Mouse (Mus musculus) limb, embryonic 15.5 days (tissue): ENCODE measurements around the gene Pgs1. TPM values are rescaled to one million over a fixed set of nuclear protein-coding genes. Genes with fewer than 3 reads are reported as not detected.

Experiments used
- ATAC-seq: fragments of 200-750 bp; cut with Nextera tagmentation; 2 replicates; pipeline ENCODE4 v1.8.0; 2017; ENCODE audit warnings: low read depth, moderate TSS enrichment; ENCODE audit not compliant: insufficient number of reproducible peaks, low FRiP score, low TSS enrichment
- H3K27ac ChIP-seq: fragments of 300-500 bp; sonication (generic); 2 replicates; pipeline ENCODE4 v1.5.1; 2015; ENCODE audit warnings: moderate library complexity, mild to moderate bottlenecking, inconsistent platforms
- H3K27me3 ChIP-seq: fragments of 300-500 bp; sonication (generic); 2 replicates; pipeline ENCODE4 v1.6.1; 2015; ENCODE audit warnings: inconsistent platforms
- H3K36me3 ChIP-seq: fragments of 300-500 bp; sonication (generic); 2 replicates; pipeline ENCODE4 v1.6.1; 2015; ENCODE audit warnings: inconsistent platforms
- H3K4me1 ChIP-seq: fragments of 300-500 bp; sonication (generic); 2 replicates; pipeline ENCODE4 v1.6.1; 2015; ENCODE audit warnings: inconsistent platforms
- H3K4me2 ChIP-seq: fragments of 300-500 bp; sonication (generic); 2 replicates; pipeline ENCODE4 v1.6.1; 2015; ENCODE audit warnings: mild to moderate bottlenecking, inconsistent platforms
- H3K4me3 ChIP-seq: fragments of 300-500 bp; sonication (generic); 2 replicates; pipeline ENCODE4 v1.5.1; 2015; ENCODE audit warnings: mild to moderate bottlenecking, inconsistent platforms
- H3K9ac ChIP-seq: fragments of 300-500 bp; sonication (generic); 2 replicates; pipeline ENCODE4 v1.6.1; 2015; ENCODE audit warnings: inconsistent platforms
- H3K9me3 ChIP-seq: fragments of 300-500 bp; sonication (generic); 2 replicates; pipeline ENCODE4 v1.6.1; 2016; ENCODE audit warnings: inconsistent platforms
- WGBS: fragments of 180-500 bp; shearing (Covaris S2); methylation state at CpG from one replicate; pipeline ENCODE4 v1.1.7; 2015; 5-methylcytosine and 5-hydroxymethylcytosine counted together
- polyA plus RNA-seq: library from polyadenylated mRNA; unstranded; fragments of >200 nt; fragmentation: Nextera tagmentation; extraction: Ambion mirVana; gene quantifications from 2 replicates; pipeline ENCODE4 v1.2.1, GENCODE M21; 2015

Gene Pgs1
- polyA plus RNA-seq, 1 experiment from 2014 or later = 37.8 TPM

GRCm38 (mm10) chr11:117971646-117972242, 14.3 kb upstream of the Pgs1 start:
- Histone ChIP-seq H3K36me3 (peaks cover 6% of the 10 kb centered on the region; the same call in 1 of the 2 replicates), H3K9me3 (no peaks in the 10 kb centered on the region), H3K4me2 (no peak overlapping the region), H3K9ac (no peak overlapping the region), H3K4me3 (no peak overlapping the region), H3K27me3 (peaks cover 4% of the 10 kb centered on the region; the same call in 1 of the 2 replicates), H3K4me1 (peaks cover 51% of the 10 kb centered on the region), H3K27ac (no peak overlapping the region)
- WGBS = 55% methylated on average over 2 of the region's 2 CpGs
- no peak for ATAC-seq

DNA sequence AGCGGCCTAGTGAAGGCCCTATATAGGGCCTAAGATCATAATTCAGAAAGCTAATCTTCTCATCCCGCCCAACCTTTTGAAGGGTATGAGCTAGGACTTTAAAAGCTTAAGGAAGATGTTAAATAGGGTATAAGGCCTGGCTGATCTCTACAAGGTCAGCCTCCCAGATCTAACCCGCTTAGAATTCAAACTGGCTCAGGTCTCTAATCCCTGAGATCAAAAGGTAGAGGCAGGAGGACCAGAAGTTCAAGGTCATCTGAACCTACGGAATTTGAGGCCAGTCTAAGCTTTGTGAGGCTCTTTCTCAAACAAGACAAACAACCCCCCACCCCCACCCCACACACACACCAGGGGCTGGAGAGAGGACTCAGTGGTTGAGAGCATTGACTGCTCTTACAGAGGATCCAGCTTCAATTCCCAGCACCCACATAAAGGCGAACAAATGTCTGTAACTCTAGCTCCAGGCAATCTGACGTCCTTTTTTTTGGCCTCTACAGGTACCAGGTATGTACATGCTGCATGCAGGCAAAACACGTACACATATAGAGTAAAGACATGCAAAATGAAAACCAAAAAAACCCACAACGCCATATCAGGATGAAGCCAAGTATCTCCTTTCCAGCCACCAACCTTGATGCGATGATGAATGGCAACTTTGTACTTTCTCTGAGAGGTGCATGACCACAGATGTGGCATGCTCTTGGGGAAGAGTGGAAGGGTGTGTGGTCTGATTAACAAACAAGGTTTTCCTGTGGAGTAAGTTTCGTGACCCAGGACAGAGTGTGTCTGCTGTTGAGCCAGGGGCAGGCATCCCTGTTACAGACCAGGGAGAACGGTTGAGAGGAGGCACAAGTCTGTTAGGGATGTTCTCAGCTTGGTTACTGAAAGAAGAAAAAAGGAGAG, 13.2 kb upstream of the Pgs1 start:
- Histone ChIP-seq H3K4me3 (no peak overlapping the region), H3K4me2 (no peak overlapping the region), H3K27me3 (peaks cover 4% of the 10 kb centered on the region; the same call in 1 of the 2 replicates), H3K27ac (no peak overlapping the region), H3K36me3 (no peaks in the 10 kb centered on the region), H3K9ac (no peak overlapping the region), H3K4me1 (peaks cover 40% of the 10 kb centered on the region), H3K9me3 (no peaks in the 10 kb centered on the region)
- WGBS = 69% methylated on average over 11 of the region's 11 CpGs
- no peak for ATAC-seq

DNA sequence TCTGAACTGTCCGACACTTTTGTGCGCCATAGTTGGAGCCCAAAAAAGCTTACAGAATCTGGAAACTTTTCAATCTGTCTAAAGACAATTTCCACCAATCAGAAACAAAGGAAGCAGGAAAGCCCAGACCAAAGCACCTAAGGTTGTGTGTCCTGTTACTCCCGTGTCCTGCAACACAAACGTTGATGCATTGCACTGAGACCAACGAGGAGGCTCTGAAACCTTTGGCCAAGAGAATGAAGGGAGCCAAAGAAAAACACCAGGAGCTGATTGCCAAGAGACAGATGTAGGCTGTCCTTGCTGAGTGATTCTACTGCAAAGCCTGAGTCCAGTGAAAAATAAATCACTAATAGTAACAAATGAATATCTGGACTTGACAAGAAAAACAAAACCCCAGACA, 12.5 kb upstream of the Pgs1 start:
- Histone ChIP-seq H3K4me2 (no peak overlapping the region), H3K9ac (no peak overlapping the region), H3K9me3 (no peaks in the 10 kb centered on the region), H3K27ac (no peak overlapping the region), H3K27me3 (peaks cover 4% of the 10 kb centered on the region; the same call in 1 of the 2 replicates), H3K36me3 (no peaks in the 10 kb centered on the region), H3K4me1 (peaks cover 33% of the 10 kb centered on the region), H3K4me3 (no peak overlapping the region)
- no peak for ATAC-seq
- 43% methylated on average over 5 of the region's 5 CpGs for WGBS

GRCm38 (mm10) chr11:117974327-117975125, 11.6 kb upstream of the Pgs1 start:
- Histone ChIP-seq H3K4me2 (no peak overlapping the region), H3K9me3 (no peaks in the 10 kb centered on the region), H3K4me3 (no peak overlapping the region), H3K4me1 (peaks cover 32% of the 10 kb centered on the region), H3K36me3 (no peaks in the 10 kb centered on the region), H3K27me3 (peaks cover 4% of the 10 kb centered on the region; the same call in 1 of the 2 replicates), H3K27ac (0 out of 2 replicates have a peak overlapping the region, but pooled peaks have one; percentile 43), H3K9ac (no peak overlapping the region)
- WGBS = 52% methylated on average over 14 of the region's 14 CpGs
- no peak for ATAC-seq

DNA sequence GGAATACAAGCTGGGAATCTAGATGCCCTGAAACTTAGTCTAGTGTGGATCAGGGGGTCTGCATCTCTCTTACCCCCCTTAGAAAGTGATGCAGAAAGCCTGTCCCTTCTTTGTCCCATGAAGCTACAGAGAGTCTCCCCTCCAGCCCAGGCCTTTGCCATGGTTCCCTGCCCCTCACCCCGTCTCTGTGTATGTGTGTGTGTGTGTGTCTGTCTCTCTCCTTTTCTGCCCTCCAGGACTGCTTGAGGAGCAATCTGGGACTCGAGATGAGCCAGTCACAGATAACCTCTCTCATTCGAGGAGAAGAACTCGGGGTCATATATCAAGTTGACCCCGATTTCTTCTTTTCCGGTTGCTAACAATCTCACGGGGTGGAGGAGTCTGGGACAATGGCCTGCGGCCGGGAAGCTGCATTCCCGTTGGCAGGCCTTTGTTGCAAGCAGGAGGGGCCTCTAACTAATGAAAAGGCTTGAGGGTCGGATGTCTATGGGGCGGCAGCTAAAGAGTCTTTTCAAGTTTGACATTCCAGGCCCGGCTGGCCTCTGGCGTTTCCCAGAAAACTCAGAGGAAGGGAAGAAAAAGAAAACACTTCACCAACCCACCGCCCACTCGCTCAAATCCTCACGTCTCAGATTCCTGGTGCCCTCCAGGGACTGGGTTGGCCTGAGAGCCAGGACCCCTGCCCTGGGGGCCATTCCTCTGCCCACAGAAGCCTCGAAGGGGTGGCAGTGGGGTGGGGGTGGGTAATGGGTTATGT, 10.7 kb upstream of the Pgs1 start:
- Histone ChIP-seq H3K9ac (no peak overlapping the region), H3K27ac (peak overlapping the region; percentile 43), H3K4me2 (no peak overlapping the region), H3K4me1 (peaks cover 23% of the 10 kb centered on the region), H3K27me3 (peaks cover 4% of the 10 kb centered on the region; the same call in 1 of the 2 replicates), H3K9me3 (no peaks in the 10 kb centered on the region), H3K4me3 (no peak overlapping the region), H3K36me3 (no peaks in the 10 kb centered on the region)
- no peak for ATAC-seq
- WGBS = 12% methylated on average over 18 of the region's 18 CpGs

DNA sequence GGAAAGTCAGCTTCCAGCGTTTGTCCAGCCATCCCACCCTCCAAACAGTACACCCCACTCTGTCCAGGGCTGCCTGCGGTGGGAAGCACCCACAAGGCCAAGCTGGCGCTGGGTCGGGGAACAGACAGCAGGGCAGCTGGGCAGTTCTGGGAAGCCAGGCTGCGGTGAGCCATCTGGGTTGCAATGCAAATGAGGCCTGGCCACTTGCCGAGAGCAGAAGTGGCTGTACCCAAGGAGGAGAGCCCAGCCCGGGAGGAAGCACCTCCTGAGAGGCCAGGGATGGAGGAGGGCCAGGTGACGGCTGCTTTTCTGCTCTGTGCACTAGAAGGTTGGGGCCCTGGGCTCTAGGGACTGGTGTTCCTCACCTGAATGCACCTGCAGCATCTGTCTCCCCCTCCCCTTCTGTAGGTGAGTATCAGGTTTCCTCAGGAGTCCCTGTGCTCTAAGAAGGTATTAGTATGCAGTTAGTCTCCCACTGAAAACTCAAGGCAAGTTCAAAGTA, 10.0 kb upstream of the Pgs1 start:
- H3K4me2 ChIP-seq = no peak overlapping the region
- H3K9me3 ChIP-seq = no peaks in the 10 kb centered on the region
- peak overlapping the region; percentile 43 for H3K27ac ChIP-seq
- ATAC-seq = no peak
- H3K27me3 ChIP-seq = peaks cover 4% of the 10 kb centered on the region; the same call in 1 of the 2 replicates
- no peak overlapping the region for H3K9ac ChIP-seq
- H3K4me1 ChIP-seq = peaks cover 23% of the 10 kb centered on the region
- no peak overlapping the region for H3K4me3 ChIP-seq
- H3K36me3 ChIP-seq = no peaks in the 10 kb centered on the region
- WGBS = 18% methylated on average over 8 of the region's 8 CpGs

DNA sequence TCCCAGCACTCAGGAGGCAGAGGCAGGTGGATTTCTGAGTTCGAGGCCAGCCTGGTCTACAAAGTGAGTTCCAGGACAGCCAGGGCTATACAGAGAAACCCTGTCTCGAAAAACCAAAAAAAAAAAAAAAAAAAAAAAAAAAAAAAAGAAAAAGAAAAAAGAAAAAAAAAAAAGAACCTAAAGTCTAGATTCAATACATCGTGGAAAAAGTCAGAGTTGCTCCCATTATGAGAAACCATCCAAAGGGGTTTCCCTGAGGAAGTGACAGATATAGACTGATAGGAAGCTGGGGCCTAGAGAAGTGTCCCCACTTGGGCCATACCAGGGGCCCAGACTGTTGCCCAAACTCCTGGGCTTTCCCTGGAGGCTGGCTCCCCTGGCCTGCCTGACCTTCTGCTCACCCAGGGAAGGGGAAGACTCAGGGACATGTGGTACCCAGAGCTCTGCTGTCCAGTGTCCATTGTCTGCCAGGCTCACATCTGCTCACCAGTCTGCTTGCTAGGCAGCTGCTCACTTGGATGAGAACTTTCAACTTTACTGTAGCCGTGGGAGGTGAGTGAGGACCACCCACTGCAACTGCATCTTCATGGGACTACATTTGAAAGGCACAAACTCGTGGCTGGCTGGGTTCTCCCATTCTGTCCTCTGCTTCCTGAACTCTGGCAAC, 8.3 kb upstream of the Pgs1 start:
- H3K9ac ChIP-seq = no peak overlapping the region
- H3K9me3 ChIP-seq = no peaks in the 10 kb centered on the region
- WGBS = 48% methylated on average over 5 of the region's 5 CpGs
- peaks cover 23% of the 10 kb centered on the region for H3K4me1 ChIP-seq
- peaks cover 8% of the 10 kb centered on the region for H3K27me3 ChIP-seq
- no peak overlapping the region for H3K4me2 ChIP-seq
- no peaks in the 10 kb centered on the region for H3K36me3 ChIP-seq
- no peak overlapping the region for H3K4me3 ChIP-seq
- no peak overlapping the region for H3K27ac ChIP-seq
- ATAC-seq = no peak

- Histone ChIP-seq H3K4me1 (peaks cover 23% of the 10 kb centered on the region), H3K4me2 (no peak overlapping the region), H3K9me3 (no peaks in the 10 kb centered on the region), H3K4me3 (no peak overlapping the region), H3K27me3 (peaks cover 5% of the 10 kb centered on the region), H3K9ac (no peak overlapping the region), H3K36me3 (no peaks in the 10 kb centered on the region), H3K27ac (no peak overlapping the region)
- ATAC-seq = no peak
- 62% methylated on average over 7 of the region's 7 CpGs for WGBS
Observed at GRCm38 (mm10) chr11:117979388-117979787, 6.7 kb upstream of the Pgs1 start.

GRCm38 (mm10) chr11:117982426-117982825, 3.7 kb upstream of the Pgs1 start:
- Histone ChIP-seq H3K9me3 (no peaks in the 10 kb centered on the region), H3K27ac (no peak overlapping the region), H3K4me2 (no peak overlapping the region), H3K36me3 (no peaks in the 10 kb centered on the region), H3K4me1 (peaks cover 11% of the 10 kb centered on the region), H3K4me3 (no peak overlapping the region), H3K27me3 (peaks cover 4% of the 10 kb centered on the region; the same call in 1 of the 2 replicates), H3K9ac (no peak overlapping the region)
- no peak for ATAC-seq
- 73% methylated on average over 5 of the region's 5 CpGs for WGBS

DNA sequence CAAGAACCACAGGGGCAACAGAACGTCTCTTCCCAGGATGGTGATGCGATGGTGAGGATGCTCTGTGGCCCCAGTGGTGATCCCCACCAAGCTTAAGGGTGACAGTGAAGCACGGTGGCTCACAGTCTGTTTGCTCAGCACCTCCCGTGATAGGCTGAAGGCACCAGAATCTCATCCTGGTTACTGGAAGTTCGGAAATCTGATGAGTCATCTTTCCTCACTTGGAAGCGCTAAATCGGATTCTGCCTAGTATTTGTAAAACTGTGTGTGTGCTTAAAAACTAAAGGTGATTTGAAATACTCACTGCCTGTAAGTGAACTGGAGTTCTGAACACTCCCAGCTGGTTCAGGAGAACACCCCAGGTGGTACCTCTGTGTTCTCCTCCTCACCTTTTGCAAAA, 2.3 kb upstream of the Pgs1 start:
- Histone ChIP-seq H3K9ac (no peak overlapping the region), H3K4me2 (no peak overlapping the region), H3K36me3 (no peaks in the 10 kb centered on the region), H3K9me3 (no peaks in the 10 kb centered on the region), H3K4me3 (no peak overlapping the region), H3K27me3 (peaks cover 4% of the 10 kb centered on the region; the same call in 1 of the 2 replicates), H3K27ac (no peak overlapping the region), H3K4me1 (peaks cover 22% of the 10 kb centered on the region)
- WGBS = 65% methylated on average over 7 of the region's 7 CpGs
- no peak for ATAC-seq
